Mouse (Mus musculus) heart, postnatal 0 days (tissue): ENCODE data around the gene Tlx2.

Experiments
- CTCF ChIP-seq: IDR thresholded peaks from 2 replicates; pipeline ENCODE4 v1.5.1; 2016; ENCODE audit warnings: antibody characterized with exemption, control low read depth, low read depth
- EP300 ChIP-seq: IDR thresholded peaks from 2 replicates; pipeline ENCODE4 v1.6.1; 2016; ENCODE audit warnings: antibody characterized with exemption, low read depth

GRCm38 (mm10) chr6:83117165-83117438 lies 47.0 kb upstream of the Tlx2 start:
- no peak for TF ChIP-seq EP300
- TF ChIP-seq CTCF, result no peak
